Mouse (Mus musculus): ENCODE measurements around the gene Igf2bp1. TPM values are rescaled to one million over a fixed set of nuclear protein-coding genes. Genes with fewer than 3 reads are reported as not detected.
A peak's percentile ranks its signal among the peaks of the same experiment; 100 is the strongest.

Igf2bp1 gene
- polyA plus RNA-seq, 1 experiment from 2014 or later: 107 TPM

DNA sequence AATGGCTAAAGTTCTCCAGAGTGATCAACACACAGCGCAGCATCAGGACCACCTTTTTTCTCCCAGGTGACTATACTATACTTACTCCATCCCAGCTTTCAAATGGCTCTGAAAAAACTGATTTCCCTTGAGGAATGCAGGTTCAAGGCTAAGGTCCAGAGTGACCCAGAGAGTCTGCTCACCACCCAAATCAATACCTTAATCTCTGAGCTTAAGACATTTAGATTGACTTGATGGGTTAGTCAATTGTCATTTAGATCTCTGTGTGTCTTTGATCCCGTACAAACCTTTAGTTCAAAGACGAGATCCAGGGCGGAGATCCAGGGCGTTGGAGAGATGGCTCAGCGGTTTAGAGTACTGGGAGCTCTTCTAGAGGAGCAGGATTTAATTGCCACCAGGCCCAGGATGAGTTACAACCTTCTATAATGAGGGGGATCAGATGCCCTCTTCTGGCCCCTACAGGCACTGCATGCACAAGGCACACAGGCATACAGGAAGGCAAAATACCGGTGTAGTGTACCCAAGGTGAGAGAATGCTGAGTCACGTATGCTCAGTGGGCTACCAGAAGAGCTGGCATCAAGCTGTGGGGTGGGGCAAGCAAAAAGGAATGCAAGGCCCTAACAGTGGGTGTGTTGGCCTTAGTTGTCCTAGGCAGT is 24.9 kb downstream of the Igf2bp1 start:
- Histone ChIP-seq H3K36me3 (peaks cover 55% of the 10 kb centered on the region), H3K4me1 (peaks cover 45% of the 10 kb centered on the region), H3K4me3 (peak overlapping the region; percentile 27; the same call in 1 of the 2 replicates), H3K27me3 (ENCODE audit: insufficient read depth, poor library complexity, severe bottlenecking) (no peaks in the 10 kb centered on the region), H3K9me3 (no peaks in the 10 kb centered on the region), H3K27ac (peak overlapping the region; percentile 80; the same call in 1 of the 2 replicates)
- WGBS: 74% methylated on average over 8 of the region's 8 CpGs
- no peak for DNase-seq (ENCODE audit: low spot score)

DNA sequence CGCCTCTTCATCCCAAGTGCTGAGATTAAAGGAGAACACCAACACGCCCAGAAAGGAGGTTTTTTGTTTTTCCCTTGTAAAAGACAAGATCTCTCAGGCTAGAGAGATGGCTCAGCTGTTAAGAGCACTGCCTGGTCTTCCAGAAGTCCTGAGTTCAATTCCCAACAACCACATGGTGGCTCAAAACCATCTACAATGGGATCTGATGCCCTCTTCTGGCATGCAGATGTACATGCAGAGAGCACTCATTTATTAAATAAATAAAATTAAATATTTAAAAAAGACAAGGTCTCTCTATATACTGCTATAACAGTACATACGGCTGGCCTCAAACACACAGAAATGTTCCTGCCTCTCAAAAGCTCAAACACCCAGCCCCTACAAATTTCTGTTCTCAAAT is 27.3 kb downstream of the Igf2bp1 start:
- H3K9me3 ChIP-seq: no peaks in the 10 kb centered on the region
- H3K27ac ChIP-seq: no peak overlapping the region
- no peak overlapping the region for H3K4me3 ChIP-seq
- no peak for DNase-seq (ENCODE audit: low spot score)
- H3K36me3 ChIP-seq: peaks cover 79% of the 10 kb centered on the region
- peaks cover 35% of the 10 kb centered on the region for H3K4me1 ChIP-seq
- H3K27me3 ChIP-seq (ENCODE audit: insufficient read depth, poor library complexity, severe bottlenecking): no peaks in the 10 kb centered on the region
- WGBS: 83% methylated on average over 3 of the region's 3 CpGs

DNA sequence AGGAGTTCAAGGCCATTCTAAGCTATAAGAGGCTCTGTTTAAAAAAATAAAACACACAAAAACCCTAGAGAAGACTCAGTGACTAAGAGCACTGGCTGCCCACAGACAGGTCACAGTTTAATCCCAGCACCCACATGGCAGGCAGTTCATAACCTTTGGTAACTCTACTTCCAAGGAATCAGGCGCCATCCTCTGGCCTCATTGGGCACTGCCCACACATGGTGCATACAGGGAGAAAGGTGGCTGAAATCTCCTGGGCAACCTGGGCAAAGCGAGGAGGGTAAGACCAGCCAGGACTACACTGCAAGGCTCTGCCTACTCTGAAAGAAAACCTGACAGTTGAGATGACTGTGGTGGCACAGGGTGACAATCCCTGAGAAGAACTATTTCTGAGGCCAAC is 29.4 kb downstream of the Igf2bp1 start:
- no peak for DNase-seq (ENCODE audit: low spot score)
- H3K27ac ChIP-seq: no peak overlapping the region
- H3K9me3 ChIP-seq: no peaks in the 10 kb centered on the region
- peaks cover 13% of the 10 kb centered on the region for H3K4me1 ChIP-seq
- H3K4me3 ChIP-seq: no peak overlapping the region
- peaks cover 97% of the 10 kb centered on the region for H3K36me3 ChIP-seq
- WGBS: 92% methylated on average over 2 of the region's 2 CpGs
- no peaks in the 10 kb centered on the region for H3K27me3 ChIP-seq (ENCODE audit: insufficient read depth, poor library complexity, severe bottlenecking)

DNA sequence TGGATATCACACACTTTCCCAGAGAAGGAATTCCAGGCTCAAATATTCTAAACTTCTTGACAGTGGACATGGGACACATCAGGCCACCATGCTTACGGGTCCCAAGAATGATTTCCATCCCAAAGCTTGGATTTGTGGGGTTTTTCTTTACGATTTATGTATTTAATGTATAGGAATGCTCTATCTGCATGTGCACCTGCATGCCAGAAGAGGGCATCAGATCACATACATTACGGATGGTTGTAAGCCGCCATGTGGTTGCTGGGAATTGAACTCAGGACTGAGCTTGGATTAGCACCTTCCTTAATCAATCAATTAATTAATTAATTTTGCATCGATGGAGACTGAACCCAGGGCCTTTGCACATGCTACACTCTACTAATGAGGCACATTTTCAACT is 30.0 kb downstream of the Igf2bp1 start:
- Histone ChIP-seq H3K4me3 (no peak overlapping the region), H3K27ac (no peak overlapping the region), H3K9me3 (no peaks in the 10 kb centered on the region), H3K36me3 (peaks cover 97% of the 10 kb centered on the region), H3K27me3 (ENCODE audit: insufficient read depth, poor library complexity, severe bottlenecking) (no peaks in the 10 kb centered on the region), H3K4me1 (peaks cover 9% of the 10 kb centered on the region)
- WGBS: 92% methylated on average over 5 of the region's 5 CpGs
- DNase-seq (ENCODE audit: low spot score): no peak

DNA sequence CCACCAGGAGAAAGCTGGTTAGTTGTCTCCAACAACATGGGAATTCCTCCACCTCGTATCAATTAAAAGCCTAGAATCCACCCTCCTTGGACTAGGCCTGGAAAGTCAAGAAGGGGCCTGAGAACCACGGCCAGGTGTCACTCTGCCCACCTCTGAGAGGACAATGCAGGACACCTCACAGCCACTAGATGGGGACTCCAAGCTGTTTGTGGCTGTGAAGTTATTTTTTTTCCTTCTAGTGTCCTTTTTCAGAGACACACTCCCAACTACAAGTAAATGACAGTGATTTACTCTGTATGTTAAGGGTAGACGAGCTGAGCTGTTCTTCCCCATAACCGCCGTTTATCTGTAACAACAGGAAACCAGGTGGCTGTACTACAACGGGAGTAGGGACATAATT is 32.6 kb downstream of the Igf2bp1 start:
- WGBS: 78% methylated on average over 6 of the region's 6 CpGs
- no peaks in the 10 kb centered on the region for H3K9me3 ChIP-seq
- no peak for DNase-seq (ENCODE audit: low spot score)
- no peak overlapping the region for H3K4me3 ChIP-seq
- no peaks in the 10 kb centered on the region for H3K27me3 ChIP-seq (ENCODE audit: insufficient read depth, poor library complexity, severe bottlenecking)
- no peaks in the 10 kb centered on the region for H3K4me1 ChIP-seq
- peaks cover 98% of the 10 kb centered on the region for H3K36me3 ChIP-seq
- no peak overlapping the region for H3K27ac ChIP-seq

DNA sequence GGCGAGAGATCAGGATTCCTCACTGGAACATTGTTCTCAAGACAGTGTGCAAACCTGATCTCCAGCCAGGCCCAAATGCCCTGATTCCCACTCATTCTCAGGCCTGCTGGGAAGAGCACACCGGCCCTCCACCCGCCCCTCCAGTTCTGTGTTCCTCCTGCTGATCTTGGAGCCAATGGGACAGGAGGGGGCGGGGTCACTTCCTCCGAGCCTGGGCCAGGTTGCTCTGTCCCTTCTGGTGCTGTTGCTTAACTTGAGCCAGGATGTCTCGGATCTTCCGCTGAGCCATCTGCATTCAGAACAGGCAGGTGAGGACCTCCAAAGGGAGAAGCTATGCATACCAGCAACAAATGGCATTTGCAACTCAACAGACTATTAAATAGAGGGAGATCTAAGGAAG is 42.4 kb downstream of the Igf2bp1 start:
- peaks cover 97% of the 10 kb centered on the region for H3K36me3 ChIP-seq
- H3K4me1 ChIP-seq: peaks cover 6% of the 10 kb centered on the region
- DNase-seq (ENCODE audit: low spot score): no peak
- WGBS: 75% methylated on average over 7 of the region's 7 CpGs
- H3K27ac ChIP-seq: no peak overlapping the region
- H3K27me3 ChIP-seq (ENCODE audit: insufficient read depth, poor library complexity, severe bottlenecking): no peaks in the 10 kb centered on the region
- H3K4me3 ChIP-seq: no peak overlapping the region
- no peaks in the 10 kb centered on the region for H3K9me3 ChIP-seq

DNA sequence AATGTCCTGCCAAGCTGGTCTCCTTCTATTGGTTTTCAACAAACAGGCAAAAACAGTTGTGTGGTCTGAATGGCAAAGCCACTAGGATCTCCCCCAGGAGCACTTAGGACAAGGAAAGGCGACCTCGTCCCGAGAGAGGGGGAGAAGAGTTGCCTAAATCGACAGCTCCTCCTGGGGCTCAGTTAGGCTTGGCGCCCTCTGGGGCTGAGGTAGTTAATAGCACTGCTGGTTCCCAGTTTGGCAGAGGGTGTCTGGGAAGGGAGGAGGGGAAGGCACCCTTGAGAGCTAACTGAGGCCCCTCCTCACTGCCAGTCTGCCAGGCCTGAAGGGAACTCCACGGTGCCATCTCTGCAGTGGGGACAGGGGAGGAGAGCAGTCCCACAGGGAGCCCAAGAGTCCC is 46.6 kb downstream of the Igf2bp1 start:
- DNase-seq (ENCODE audit: low spot score): no peak
- WGBS: 60% methylated on average over 6 of the region's 6 CpGs
- peaks cover 61% of the 10 kb centered on the region for H3K36me3 ChIP-seq
- H3K9me3 ChIP-seq: no peaks in the 10 kb centered on the region
- H3K27ac ChIP-seq: no peak overlapping the region
- H3K4me3 ChIP-seq: no peak overlapping the region
- H3K27me3 ChIP-seq (ENCODE audit: insufficient read depth, poor library complexity, severe bottlenecking): no peaks in the 10 kb centered on the region
- H3K4me1 ChIP-seq: peaks cover 8% of the 10 kb centered on the region

DNA sequence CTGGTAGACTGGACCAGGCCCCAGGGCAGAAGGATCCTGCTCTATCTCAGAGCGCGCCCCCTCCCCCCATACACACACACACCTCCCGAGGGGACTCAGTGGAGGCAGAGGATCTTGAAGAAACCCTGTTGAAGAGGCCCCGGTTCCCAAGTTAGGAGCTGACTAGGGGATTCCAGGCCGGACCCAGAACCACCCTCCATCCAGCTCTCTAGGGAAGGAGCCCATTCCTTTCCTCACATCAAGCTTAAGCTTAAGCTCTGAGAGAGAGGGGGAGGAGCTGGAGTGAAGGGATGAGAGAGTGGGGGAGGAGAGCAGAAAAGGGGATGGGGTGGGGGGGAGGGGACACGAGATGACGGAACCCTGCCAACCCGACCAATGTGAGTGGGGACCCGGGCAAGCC is 47.5 kb downstream of the Igf2bp1 start:
- Histone ChIP-seq H3K36me3 (peaks cover 54% of the 10 kb centered on the region), H3K9me3 (no peaks in the 10 kb centered on the region), H3K4me1 (peaks cover 8% of the 10 kb centered on the region), H3K27me3 (ENCODE audit: insufficient read depth, poor library complexity, severe bottlenecking) (no peaks in the 10 kb centered on the region), H3K4me3 (no peak overlapping the region), H3K27ac (no peak overlapping the region)
- no peak for DNase-seq (ENCODE audit: low spot score)
- 61% methylated on average over 9 of the region's 9 CpGs for WGBS

DNA sequence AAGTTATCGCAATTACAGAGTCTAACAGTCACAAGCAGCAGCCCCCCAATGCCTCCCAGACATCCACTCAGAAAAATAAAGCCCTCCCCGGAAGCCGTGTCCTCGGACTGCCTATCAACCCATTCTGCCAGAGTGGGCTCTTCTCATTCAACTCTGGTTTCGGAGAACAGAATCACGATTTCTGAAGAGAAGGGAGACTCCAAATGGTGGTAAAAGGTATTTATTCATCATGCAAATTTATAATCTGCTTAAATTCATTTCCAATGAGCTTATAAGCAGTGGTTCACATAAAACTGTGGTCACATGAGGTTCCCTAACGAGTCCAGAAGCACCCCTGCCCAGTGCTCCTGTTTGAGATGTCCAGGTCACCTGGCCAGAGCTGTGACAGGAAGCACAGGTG is 48.3 kb downstream of the Igf2bp1 start:
- Histone ChIP-seq H3K4me3 (no peak overlapping the region), H3K9me3 (no peaks in the 10 kb centered on the region), H3K27ac (no peak overlapping the region), H3K4me1 (peaks cover 8% of the 10 kb centered on the region), H3K27me3 (ENCODE audit: insufficient read depth, poor library complexity, severe bottlenecking) (no peaks in the 10 kb centered on the region), H3K36me3 (peaks cover 45% of the 10 kb centered on the region)
- 77% methylated on average over 7 of the region's 7 CpGs for WGBS
- DNase-seq (ENCODE audit: low spot score): no peak

DNA sequence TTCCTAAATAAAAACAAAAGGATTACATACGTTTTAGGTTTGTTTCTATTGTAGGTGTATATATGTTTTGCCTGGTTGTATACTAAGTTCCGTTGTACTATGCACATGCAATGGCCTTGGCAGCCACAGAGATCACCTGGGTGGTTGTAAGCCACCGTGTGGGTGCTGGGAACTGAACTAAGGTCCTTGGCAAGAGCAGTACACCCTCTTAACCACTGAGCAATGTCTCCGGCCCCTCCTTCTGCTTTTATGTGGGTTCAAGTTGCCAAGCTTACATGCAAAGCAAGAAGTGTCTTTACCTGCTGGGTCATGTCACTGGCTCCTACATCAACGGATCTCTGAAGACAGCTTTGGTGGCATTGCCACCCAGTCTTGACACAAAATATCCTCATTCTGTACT is 52.4 kb downstream of the Igf2bp1 start:
- DNase-seq (ENCODE audit: low spot score): no peak
- H3K27me3 ChIP-seq (ENCODE audit: insufficient read depth, poor library complexity, severe bottlenecking): no peaks in the 10 kb centered on the region
- H3K4me3 ChIP-seq: no peak overlapping the region
- no peaks in the 10 kb centered on the region for H3K9me3 ChIP-seq
- WGBS: 84% methylated on average over 5 of the region's 5 CpGs
- H3K27ac ChIP-seq: no peak overlapping the region
- H3K36me3 ChIP-seq: peaks cover 6% of the 10 kb centered on the region
- 0 out of 2 replicates have a peak, but pooled peaks cover 3% of the 10 kb centered on the region for H3K4me1 ChIP-seq

DNA sequence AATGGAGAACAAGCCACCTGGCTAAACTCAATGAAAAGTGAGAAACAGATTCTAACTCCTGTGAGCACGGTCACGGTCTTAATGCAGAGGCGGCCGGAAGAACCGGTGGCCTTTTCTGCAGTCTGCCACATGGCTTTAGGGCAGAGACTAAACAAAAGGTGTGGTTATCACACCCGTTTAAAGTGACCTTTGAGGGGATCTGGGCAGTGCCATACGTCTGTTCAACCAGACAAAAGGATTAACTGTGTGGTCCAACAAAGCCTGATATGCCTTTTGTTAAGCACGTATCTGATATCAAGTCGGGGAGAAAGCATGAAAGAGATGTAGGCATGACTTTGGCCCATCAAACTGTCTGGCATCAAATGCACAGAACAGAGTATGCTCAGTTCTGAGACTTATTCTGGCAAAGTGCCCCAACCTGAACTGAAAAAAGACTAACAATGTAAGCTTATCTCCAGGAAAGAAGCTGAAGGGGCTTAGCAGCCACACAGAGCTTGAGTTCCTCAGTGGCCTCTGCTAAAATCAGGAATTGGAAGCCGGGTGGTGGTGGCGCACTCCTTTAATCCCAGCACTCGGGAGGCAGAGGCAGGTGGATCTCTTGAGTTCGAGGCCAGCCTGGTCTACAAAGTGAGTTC is 59.8 kb downstream of the Igf2bp1 start:
- Histone ChIP-seq H3K4me3 (no peak overlapping the region), H3K9me3 (no peaks in the 10 kb centered on the region), H3K27ac (no peak overlapping the region), H3K27me3 (ENCODE audit: insufficient read depth, poor library complexity, severe bottlenecking) (no peaks in the 10 kb centered on the region), H3K36me3 (no peaks in the 10 kb centered on the region), H3K4me1 (no peaks in the 10 kb centered on the region)
- WGBS: 73% methylated on average over 13 of the region's 13 CpGs
- DNase-seq (ENCODE audit: low spot score): no peak

DNA sequence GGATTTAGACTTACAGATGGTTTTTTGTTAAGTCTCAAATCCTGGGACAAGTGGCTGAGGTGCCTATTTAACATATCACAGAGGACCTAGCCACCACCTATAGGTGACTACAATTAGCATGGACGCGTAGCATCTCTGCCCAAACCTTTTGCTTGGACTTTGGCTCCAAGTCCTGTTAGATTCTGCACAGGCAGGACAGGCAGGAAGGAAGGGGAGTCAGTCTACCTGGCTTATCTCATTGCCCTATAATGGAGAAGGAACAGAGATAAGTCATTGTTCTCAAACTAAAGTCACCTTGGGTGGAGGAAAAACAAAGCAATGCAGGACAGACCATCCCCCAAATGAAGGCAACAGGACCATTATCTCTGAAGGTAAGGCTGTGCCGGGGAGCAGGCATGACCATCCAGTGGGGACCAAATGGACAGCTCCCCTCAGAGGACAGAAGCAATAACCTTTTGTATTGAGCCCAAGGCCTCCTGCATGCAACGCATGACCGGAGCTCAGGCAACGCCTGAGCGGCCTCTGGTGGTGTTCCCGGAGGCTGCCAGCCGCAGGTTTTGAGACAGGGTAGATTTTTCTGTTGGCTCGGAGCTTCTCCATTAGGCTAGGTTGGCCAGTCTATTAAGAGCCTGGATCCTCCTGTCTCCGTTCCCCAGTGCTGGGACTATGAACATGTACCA is 65.8 kb downstream of the Igf2bp1 start:
- H3K27ac ChIP-seq: no peak overlapping the region
- no peak overlapping the region for H3K4me3 ChIP-seq
- H3K9me3 ChIP-seq: no peaks in the 10 kb centered on the region
- 44% methylated on average over 11 of the region's 11 CpGs for WGBS
- no peaks in the 10 kb centered on the region for H3K27me3 ChIP-seq (ENCODE audit: insufficient read depth, poor library complexity, severe bottlenecking)
- no peak for DNase-seq (ENCODE audit: low spot score)
- 0 out of 2 replicates have a peak, but pooled peaks cover 4% of the 10 kb centered on the region for H3K4me1 ChIP-seq
- H3K36me3 ChIP-seq: no peaks in the 10 kb centered on the region

DNA sequence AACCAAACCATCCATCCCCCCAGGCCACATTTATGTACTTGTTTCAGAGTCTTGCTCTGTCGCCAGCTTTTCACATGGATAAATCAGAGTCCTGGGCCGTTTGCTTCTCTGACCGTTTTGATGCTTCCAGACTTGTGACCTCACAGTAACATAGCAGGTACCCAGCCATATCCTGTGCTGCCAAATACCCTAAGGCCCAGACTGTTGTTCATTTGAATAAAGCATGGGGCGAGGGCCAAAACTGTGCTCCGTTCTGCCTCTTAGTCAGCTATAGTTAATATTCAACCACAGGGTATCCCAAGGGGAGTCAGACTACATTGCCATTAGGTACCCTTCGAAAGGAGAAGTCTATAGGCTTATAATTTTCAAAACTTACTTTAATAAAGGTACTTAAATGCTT is 69.3 kb downstream of the Igf2bp1 start:
- Histone ChIP-seq H3K9me3 (no peaks in the 10 kb centered on the region), H3K36me3 (no peaks in the 10 kb centered on the region), H3K4me1 (0 out of 2 replicates have a peak, but pooled peaks cover 4% of the 10 kb centered on the region), H3K4me3 (no peak overlapping the region), H3K27ac (no peak overlapping the region), H3K27me3 (ENCODE audit: insufficient read depth, poor library complexity, severe bottlenecking) (no peaks in the 10 kb centered on the region)
- no peak for DNase-seq (ENCODE audit: low spot score)
- 80% methylated on average over 6 of the region's 6 CpGs for WGBS
